ENCODE assay signal across 14 mouse cellular contexts in genomic region chr17:49648970-49649369, GRCm38 (mm10). TPM values are rescaled to one million over a fixed set of nuclear protein-coding genes. Genes with fewer than 3 reads are reported as not detected.
"Had no signal": no experiment of that assay in that cellular context is flagged by ENCODE, and none has a peak within 500 bp of the region (broad histone marks: within the 10 kb centered on the region; RNA-seq: fewer than 3 reads in every experiment).

No protein-coding gene starts in this region.

- H3K4me2 ChIP-seq: liver, embryonic 11.5 days; liver, embryonic 15.5 days; midbrain, embryonic 15.5 days; neural tube, embryonic 12.5 days had no signal

- ATAC-seq: hindbrain, embryonic 16.5 days; inflammation-experienced regulatory T-cells, adult 6 months; midbrain, embryonic 15.5 days had no signal

- H3K27me3 ChIP-seq: liver, embryonic 15.5 days; midbrain, embryonic 15.5 days; neural tube, embryonic 12.5 days had no signal

- H3K27ac ChIP-seq: layer of hippocampus, adult 2 months; liver, embryonic 15.5 days; midbrain, embryonic 10.5 days; midbrain, embryonic 15.5 days; neural tube, embryonic 12.5 days had no signal

- H3K9me3 ChIP-seq: liver, embryonic 15.5 days; midbrain, embryonic 15.5 days had no signal

- DNase-seq: kidney, adult 18-20 months; kidney, postnatal 10 days; kidney, postnatal 4 days; left cerebral cortex, postnatal 4 days; lung, postnatal 14 days; thymus, postnatal 4 days had no signal

- H3K9ac ChIP-seq: liver, embryonic 15.5 days; midbrain, embryonic 15.5 days; neural tube, embryonic 12.5 days had no signal

- H3K36me3 ChIP-seq: liver, embryonic 15.5 days; midbrain, embryonic 10.5 days; midbrain, embryonic 15.5 days; neural tube, embryonic 12.5 days had no signal

- H3K4me1 ChIP-seq: liver, embryonic 15.5 days; neural tube, embryonic 12.5 days had no signal

- H3K4me3 ChIP-seq: layer of hippocampus, adult 2 months; liver, embryonic 15.5 days; midbrain, embryonic 10.5 days; midbrain, embryonic 15.5 days; neural tube, embryonic 12.5 days had no signal

RNA-seq across cellular contexts. Expression of gene Kif6, which starts 34.0 kb away (rescaled TPM):
- polyA plus RNA-seq: inflammation-experienced regulatory T-cells, adult 6 months had no signal
